27 mouse cellular contexts compared by ENCODE assay signal in the genomic region with DNA sequence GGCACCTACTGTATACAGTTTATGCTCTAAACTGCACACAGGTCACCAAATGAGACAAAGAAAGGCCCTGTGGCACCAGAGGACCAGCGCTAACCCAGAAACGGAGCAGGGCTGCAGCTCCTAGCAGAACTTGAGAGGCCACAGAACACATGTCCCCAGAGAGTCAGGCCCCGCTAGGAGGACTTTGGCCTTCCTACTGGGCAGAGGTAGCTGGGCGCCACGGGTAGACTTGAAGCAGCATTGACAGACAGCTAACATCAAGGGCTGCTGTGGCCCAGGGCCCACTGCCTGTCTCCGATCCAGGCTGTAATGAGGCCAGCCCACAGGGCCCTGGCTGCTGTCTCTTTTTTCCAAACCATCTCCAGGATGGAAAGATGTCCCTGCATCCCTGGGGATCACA. TPM values are rescaled to one million over a fixed set of nuclear protein-coding genes. Genes with fewer than 3 reads are reported as not detected.
DNase-seq lines count a peak whose midpoint lies in the region; ATAC-seq and TF ChIP-seq lines count a peak whose summit lies in the region.
"Had no signal": no experiment of that assay in that cellular context is flagged by ENCODE, and none has a peak within 500 bp of the region (broad histone marks: within the 10 kb centered on the region; RNA-seq: fewer than 3 reads in every experiment).

No protein-coding gene starts in this region.

- no peaks in the 10 kb centered on the region for H3K27me3 ChIP-seq in forebrain, embryonic 10.5 days (ENCODE audit: poor library complexity, severe bottlenecking)
- H3K27me3 ChIP-seq in forebrain, embryonic 12.5 days = no peaks in the 10 kb centered on the region
- no peaks in the 10 kb centered on the region for H3K27me3 ChIP-seq in liver, adult 2 months (ENCODE audit: control insufficient read depth, insufficient read depth, low read length)
- no peaks in the 10 kb centered on the region for H3K27me3 ChIP-seq in liver, embryonic 11.5 days (replicated peaks; ENCODE audit: control insufficient read depth, insufficient read depth, low read length)
- H3K27me3 ChIP-seq in kidney, embryonic 16.5 days (ENCODE audit: insufficient read depth, low read length) = no peaks in the 10 kb centered on the region
- no peaks in the 10 kb centered on the region for H3K27me3 ChIP-seq in stomach, postnatal 0 days (ENCODE audit: control insufficient read depth, insufficient read depth, low read length)
- H3K27me3 ChIP-seq: heart, embryonic 15.5 days; midbrain, embryonic 12.5 days; stomach, embryonic 15.5 days had no signal

- WGBS in forebrain, embryonic 10.5 days = 82% methylated on average over 6 of the region's 6 CpGs
- 78% methylated on average over 6 of the region's 6 CpGs for WGBS in forebrain, embryonic 12.5 days
- 38% methylated on average over 6 of the region's 6 CpGs for WGBS in liver, adult 2 months
- WGBS in liver, embryonic 11.5 days = 69% methylated on average over 6 of the region's 6 CpGs
- WGBS in kidney, embryonic 16.5 days = 78% methylated on average over 6 of the region's 6 CpGs
- 76% methylated on average over 6 of the region's 6 CpGs for WGBS in stomach, postnatal 0 days

- no peaks in the 10 kb centered on the region for H3K79me2 ChIP-seq in liver, adult 2 months (ENCODE audit: control insufficient read depth, insufficient read depth, low read length)

- TF ChIP-seq CTCF in liver, adult 2 months (IDR thresholded peaks at IDR 0.05; ENCODE audit: low read depth, low read length) = no peak
- TF ChIP-seq CTCF in stomach, postnatal 0 days (IDR thresholded peaks at IDR 0.05; ENCODE audit: low read depth) = no peak

- H3K9ac ChIP-seq in forebrain, embryonic 12.5 days = no peak overlapping the region
- no peak overlapping the region for H3K9ac ChIP-seq in liver, adult 2 months (ENCODE audit: low read depth, low read length)
- H3K9ac ChIP-seq in liver, embryonic 11.5 days (ENCODE audit: low read depth, low read length) = no peak overlapping the region
- 0 out of 2 replicates have a peak overlapping the region, but pooled peaks have one; percentile 2 for H3K9ac ChIP-seq in kidney, embryonic 16.5 days (replicated peaks; ENCODE audit: low read length)
- H3K9ac ChIP-seq in stomach, postnatal 0 days (ENCODE audit: low read length) = no peak overlapping the region
- H3K9ac ChIP-seq: heart, embryonic 15.5 days; liver, postnatal 0 days; midbrain, embryonic 12.5 days; stomach, embryonic 15.5 days had no signal

- no peak overlapping the region for H3K4me3 ChIP-seq in forebrain, embryonic 10.5 days
- H3K4me3 ChIP-seq in forebrain, embryonic 12.5 days (replicated peaks) = no peak overlapping the region
- H3K4me3 ChIP-seq in liver, adult 2 months (ENCODE audit: insufficient read depth, low read depth, low read length) = no peak overlapping the region
- no peak overlapping the region for H3K4me3 ChIP-seq in liver, embryonic 11.5 days (ENCODE audit: low read depth, low read length)
- no peak overlapping the region for H3K4me3 ChIP-seq in kidney, embryonic 16.5 days (ENCODE audit: low read length)
- no peak overlapping the region for H3K4me3 ChIP-seq in stomach, postnatal 0 days (ENCODE audit: low read depth, low read length)
- H3K4me3 ChIP-seq: heart, embryonic 15.5 days; left cerebral cortex, adult 2 months; midbrain, embryonic 12.5 days; stomach, embryonic 15.5 days had no signal

- no peak for TF ChIP-seq EP300 in stomach, postnatal 0 days (optimal IDR thresholded peaks at IDR 0.05)

- H3K4me2 ChIP-seq in forebrain, embryonic 12.5 days = no peak overlapping the region
- no peak overlapping the region for H3K4me2 ChIP-seq in liver, embryonic 11.5 days
- no peak overlapping the region for H3K4me2 ChIP-seq in kidney, embryonic 16.5 days (replicated peaks; ENCODE audit: low read depth, low read length)
- no peak overlapping the region for H3K4me2 ChIP-seq in stomach, postnatal 0 days (replicated peaks; ENCODE audit: low read depth)
- H3K4me2 ChIP-seq: heart, embryonic 15.5 days; midbrain, embryonic 12.5 days; stomach, embryonic 15.5 days had no signal

- ATAC-seq in forebrain, embryonic 12.5 days (ENCODE audit: low FRiP score) = no peak
- no peak for ATAC-seq in liver, embryonic 11.5 days (replicated peaks; ENCODE audit: low FRiP score)
- ATAC-seq in kidney, embryonic 16.5 days (ENCODE audit: low FRiP score, low TSS enrichment) = no peak
- ATAC-seq in stomach, postnatal 0 days (ENCODE audit: low FRiP score, low TSS enrichment) = no peak
- ATAC-seq: forebrain, embryonic 16.5 days; liver, postnatal 0 days had no signal

- peaks cover 58% of the 10 kb centered on the region for H3K4me1 ChIP-seq in forebrain, embryonic 10.5 days
- H3K4me1 ChIP-seq in forebrain, embryonic 12.5 days = peaks cover 15% of the 10 kb centered on the region; the same call in 1 of the 2 replicates
- peaks cover 15% of the 10 kb centered on the region for H3K4me1 ChIP-seq in liver, adult 2 months (ENCODE audit: control insufficient read depth, insufficient read depth, low read length)
- H3K4me1 ChIP-seq in liver, embryonic 11.5 days (replicated peaks; ENCODE audit: control insufficient read depth, insufficient read depth, low read length) = peaks cover 16% of the 10 kb centered on the region
- H3K4me1 ChIP-seq in kidney, embryonic 16.5 days (ENCODE audit: insufficient read depth, low read length) = peaks cover 35% of the 10 kb centered on the region
- no peaks in the 10 kb centered on the region for H3K4me1 ChIP-seq in stomach, postnatal 0 days (replicated peaks; ENCODE audit: control insufficient read depth, insufficient read depth)

- H3K36me3 ChIP-seq in forebrain, embryonic 10.5 days (replicated peaks) = no peaks in the 10 kb centered on the region
- H3K36me3 ChIP-seq in forebrain, embryonic 12.5 days (replicated peaks) = no peaks in the 10 kb centered on the region
- no peaks in the 10 kb centered on the region for H3K36me3 ChIP-seq in liver, adult 2 months (ENCODE audit: control insufficient read depth, insufficient read depth, low read length)
- H3K36me3 ChIP-seq in liver, embryonic 11.5 days (ENCODE audit: control insufficient read depth, insufficient read depth, low read length) = no peaks in the 10 kb centered on the region
- no peaks in the 10 kb centered on the region for H3K36me3 ChIP-seq in kidney, embryonic 16.5 days (ENCODE audit: insufficient read depth, low read length)
- H3K36me3 ChIP-seq in stomach, postnatal 0 days (ENCODE audit: control insufficient read depth, insufficient read depth, low read length) = no peaks in the 10 kb centered on the region
- H3K36me3 ChIP-seq: heart, embryonic 15.5 days; midbrain, embryonic 12.5 days; stomach, embryonic 15.5 days had no signal

- H3K9me3 ChIP-seq in forebrain, embryonic 10.5 days = no peaks in the 10 kb centered on the region
- no peaks in the 10 kb centered on the region for H3K9me3 ChIP-seq in forebrain, embryonic 12.5 days
- H3K9me3 ChIP-seq in liver, embryonic 11.5 days (ENCODE audit: control insufficient read depth, low read length) = no peaks in the 10 kb centered on the region
- H3K9me3 ChIP-seq in kidney, embryonic 16.5 days (ENCODE audit: low read length) = no peaks in the 10 kb centered on the region
- H3K9me3 ChIP-seq in stomach, postnatal 0 days (ENCODE audit: control insufficient read depth, low read length) = no peaks in the 10 kb centered on the region
- H3K9me3 ChIP-seq: heart, embryonic 15.5 days; midbrain, embryonic 12.5 days; stomach, embryonic 15.5 days had no signal

- peak overlapping the region; percentile 8 for H3K27ac ChIP-seq in forebrain, embryonic 10.5 days
- no peak overlapping the region for H3K27ac ChIP-seq in forebrain, embryonic 12.5 days
- H3K27ac ChIP-seq in liver, adult 2 months (replicated peaks; ENCODE audit: insufficient read depth, low read depth, low read length) = no peak overlapping the region
- H3K27ac ChIP-seq in liver, embryonic 11.5 days (ENCODE audit: low read depth, low read length) = no peak overlapping the region
- no peak overlapping the region for H3K27ac ChIP-seq in kidney, embryonic 16.5 days (ENCODE audit: low read length)
- 0 out of 2 replicates have a peak overlapping the region, but pooled peaks have one; percentile 18 for H3K27ac ChIP-seq in stomach, postnatal 0 days (replicated peaks)
- H3K27ac ChIP-seq: heart, embryonic 15.5 days; left cerebral cortex, adult 2 months; midbrain, embryonic 12.5 days; stomach, embryonic 15.5 days had no signal

- no peak for TF ChIP-seq POLR2A in liver, adult 2 months (IDR thresholded peaks at IDR 0.05; ENCODE audit: extremely low read depth, insufficient read depth, low read length)

- no peak for DNase-seq in forebrain, embryonic 10.5 days (ENCODE audit: extremely low spot score, low spot score)
- peak; percentile 75 for DNase-seq in liver, adult 2 months (ENCODE audit: extremely low read depth, low read depth, low spot score)
- no peak for DNase-seq in liver, embryonic 11.5 days (ENCODE audit: low spot score)
- DNase-seq in stomach, postnatal 0 days (ENCODE audit: low spot score) = no peak
- no peak for DNase-seq in left cerebral cortex, adult 8-10 months (ENCODE audit: low spot score in 2 of 2)
- no peak for DNase-seq in adrenal gland, postnatal 4 days (ENCODE audit: low spot score in 2 of 2)
- DNase-seq: adrenal gland, postnatal 10 days; cerebellum, adult 8-10 months; cerebellum, postnatal 36 days; embryo, embryonic 11 days; gastrocnemius, postnatal 25 days; heart, adult 18-20 months; left cerebral cortex, postnatal 4 days; liver; liver, postnatal 0 days; lung, postnatal 14 days; thymus, adult 18-20 months; thymus, postnatal 36 days had no signal

RNA-seq across cellular contexts. Expression of a gene that starts 3.9 kb away (rescaled TPM):
- 0.59 and 0.93 TPM in 2 replicates for polyA plus RNA-seq in forebrain, embryonic 10.5 days (2016; fragmentation: Nextera tagmentation; extraction: Ambion mirVana)
- polyA plus RNA-seq in forebrain, embryonic 12.5 days (2016; fragmentation: Nextera tagmentation; extraction: Ambion mirVana) = 0.24 and 0.82 TPM in 2 replicates
- 0.92 and 0.94 TPM in 2 replicates for total RNA-seq in liver, adult 2 months (2014; rRNA removed)
- polyA plus RNA-seq in liver, adult 2 months (2012; rRNA removed) = 1.4 and 1.9 TPM in 2 replicates
- 3.1 and 3.6 TPM in 2 replicates for polyA plus RNA-seq in liver, embryonic 11.5 days (2014; fragmentation: Nextera tagmentation; extraction: Ambion mirVana)
- polyA plus RNA-seq in kidney, embryonic 16.5 days (2015; fragmentation: Nextera tagmentation; extraction: Ambion mirVana) = 1.9 and 2.6 TPM in 2 replicates
- 3.0 and 3.2 TPM in 2 replicates for polyA plus RNA-seq in stomach, postnatal 0 days (2015; fragmentation: Nextera tagmentation; extraction: Ambion mirVana)
- total RNA-seq in left cerebral cortex, adult 8-10 months (2022) = 1 to 10 TPM in 1 of 4 experiments, under 1 TPM in 3; 0.37 to 1.0 (median 0.65) TPM
- 1 to 10 TPM; 5.2 to 5.4 TPM for total RNA-seq in adrenal gland, postnatal 4 days (2021)
- total RNA-seq: megakaryocyte progenitor cell, adult 5-6 weeks; monocyte, adult 5-6 weeks had no signal

Comparison
In these comparisons a context has a peak if more than half of its experiments do, and no peak if none do; other contexts are left out.
1. H3K27ac ChIP-seq: peak in forebrain, embryonic 10.5 days (single experiment) and stomach, postnatal 0 days (single experiment); none in forebrain, embryonic 12.5 days (single experiment), liver, adult 2 months (single experiment), liver, embryonic 11.5 days (single experiment) and kidney, embryonic 16.5 days (single experiment).